Mouse (Mus musculus): ENCODE results near the gene Cfap54. TPM values are rescaled to one million over a fixed set of nuclear protein-coding genes. Genes with fewer than 3 reads are reported as not detected.

The Cfap54 gene
- total RNA-seq, 1 experiment, result 0.31 TPM

- DNase-seq (ENCODE audit: low read depth, low spot score), result no peak
- in situ Hi-C loops (cut with MboI; ENCODE audit: low sequenced_read_pairs in 2 of 2, unreplicated experiment in 2 of 2), result no loop called here
- TF ChIP-seq HCFC1 (IDR thresholded peaks at IDR 0.05; ENCODE audit: borderline replicate concordance, insufficient read depth, low read length) (no peak), CHD2 (IDR thresholded peaks at IDR 0.05; ENCODE audit: low read depth, low read length) (no peak), ZC3H11A (IDR thresholded peaks at IDR 0.05; ENCODE audit: borderline replicate concordance, low read depth, low read length) (no peak), MAFK (IDR thresholded peaks at IDR 0.05; ENCODE audit: insufficient read depth, low read depth, low read length) (no peak), ZNF384 (IDR thresholded peaks at IDR 0.05; ENCODE audit: low read depth, low read length) (no peak)
- no peak overlapping the region for H3K27ac ChIP-seq (ENCODE audit: insufficient read depth, low read depth, low read length, poor library complexity, severe bottlenecking)
- no peaks in the 10 kb centered on the region for H3K36me3 ChIP-seq (ENCODE audit: control insufficient read depth, insufficient read depth, low read length, poor library complexity, severe bottlenecking)
- H3K4me1 ChIP-seq (ENCODE audit: control insufficient read depth in 2 of 2, insufficient read depth in 2 of 2, low read length in 2 of 2, poor library complexity in 1 of 2), result no peaks in the 10 kb centered on the region
- H3K9ac ChIP-seq (ENCODE audit: insufficient read depth, low read depth, low read length, poor library complexity, severe bottlenecking), result no peak overlapping the region
- no peak overlapping the region for H3K4me3 ChIP-seq (ENCODE audit: insufficient read depth in 1 of 2, low read depth in 1 of 2, low read length in 2 of 2, poor library complexity in 1 of 2, severe bottlenecking in 1 of 2)
- no peaks in the 10 kb centered on the region for H3K9me3 ChIP-seq (ENCODE audit: control insufficient read depth, insufficient read depth, low read depth, low read length)
These were observed 143.6 kb downstream of the Cfap54 start for GRCm38 (mm10) chr10:92937741-92938285.

DNA sequence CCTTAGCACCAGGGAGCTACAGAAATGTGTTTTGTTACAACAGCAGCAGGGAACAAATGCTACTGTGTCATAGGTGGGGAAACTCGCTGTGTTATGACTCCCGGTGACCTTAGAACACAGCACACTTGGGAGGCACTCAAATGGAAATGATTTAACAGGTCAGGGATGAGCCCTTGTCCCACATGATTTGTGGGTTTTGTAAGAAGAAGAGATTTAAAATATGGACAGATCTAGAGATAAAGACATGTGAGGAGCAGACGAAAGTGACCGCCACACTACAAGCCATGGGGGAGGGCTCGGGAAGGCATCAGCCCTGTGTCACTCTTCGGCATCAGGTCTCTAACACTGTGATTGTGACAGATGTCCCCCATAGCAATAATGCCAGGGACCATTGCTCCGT lies 144.3 kb downstream of the Cfap54 start:
- TF ChIP-seq CHD2 (IDR thresholded peaks at IDR 0.05; ENCODE audit: low read depth, low read length), result no peak
- no peak for TF ChIP-seq ZNF384 (IDR thresholded peaks at IDR 0.05; ENCODE audit: low read depth, low read length)
- TF ChIP-seq HCFC1 (IDR thresholded peaks at IDR 0.05; ENCODE audit: borderline replicate concordance, insufficient read depth, low read length), result no peak
- no peak for TF ChIP-seq MAFK (IDR thresholded peaks at IDR 0.05; ENCODE audit: insufficient read depth, low read depth, low read length)
- TF ChIP-seq ZC3H11A (IDR thresholded peaks at IDR 0.05; ENCODE audit: borderline replicate concordance, low read depth, low read length), result no peak
- no peaks in the 10 kb centered on the region for H3K36me3 ChIP-seq (ENCODE audit: control insufficient read depth, insufficient read depth, low read length, poor library complexity, severe bottlenecking)
- no peak for DNase-seq (ENCODE audit: low read depth, low spot score)
- in situ Hi-C loops (cut with MboI; ENCODE audit: low sequenced_read_pairs in 2 of 2, unreplicated experiment in 2 of 2), result no loop called here
- no peaks in the 10 kb centered on the region for H3K9me3 ChIP-seq (ENCODE audit: control insufficient read depth, insufficient read depth, low read depth, low read length)
- H3K27ac ChIP-seq (ENCODE audit: insufficient read depth, low read depth, low read length, poor library complexity, severe bottlenecking), result no peak overlapping the region
- H3K9ac ChIP-seq (ENCODE audit: insufficient read depth, low read depth, low read length, poor library complexity, severe bottlenecking), result no peak overlapping the region
- H3K4me1 ChIP-seq (ENCODE audit: control insufficient read depth in 2 of 2, insufficient read depth in 2 of 2, low read length in 2 of 2, poor library complexity in 1 of 2), result no peaks in the 10 kb centered on the region
- H3K4me3 ChIP-seq (ENCODE audit: insufficient read depth in 1 of 2, low read depth in 1 of 2, low read length in 2 of 2, poor library complexity in 1 of 2, severe bottlenecking in 1 of 2), result no peak overlapping the region

DNA sequence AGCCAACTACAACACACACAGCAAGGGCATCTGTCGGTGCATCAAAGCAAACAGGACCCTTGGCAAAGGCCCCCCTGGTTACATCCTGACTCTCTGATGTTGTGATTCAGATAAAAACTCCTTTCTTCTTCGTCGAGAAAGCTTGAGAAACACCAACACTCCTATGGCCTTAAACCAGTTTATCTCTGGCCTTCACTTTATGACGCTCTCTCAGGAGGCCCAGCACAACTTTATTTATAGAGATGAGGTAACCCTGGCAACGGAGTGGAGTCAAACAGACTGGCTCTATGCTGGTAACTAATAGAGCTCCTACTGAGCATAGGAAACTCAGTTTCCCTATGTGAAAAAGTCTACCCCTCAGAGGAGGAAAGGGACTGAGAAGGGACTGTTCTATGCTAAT lies 146.9 kb downstream of the Cfap54 start:
- no peak overlapping the region for H3K27ac ChIP-seq (ENCODE audit: insufficient read depth, low read depth, low read length, poor library complexity, severe bottlenecking)
- in situ Hi-C loops (cut with MboI; ENCODE audit: low sequenced_read_pairs in 2 of 2, unreplicated experiment in 2 of 2), result no loop called here
- no peak overlapping the region for H3K4me3 ChIP-seq (ENCODE audit: insufficient read depth in 1 of 2, low read depth in 1 of 2, low read length in 2 of 2, poor library complexity in 1 of 2, severe bottlenecking in 1 of 2)
- H3K9me3 ChIP-seq (ENCODE audit: control insufficient read depth, insufficient read depth, low read depth, low read length), result no peaks in the 10 kb centered on the region
- H3K9ac ChIP-seq (ENCODE audit: insufficient read depth, low read depth, low read length, poor library complexity, severe bottlenecking), result no peak overlapping the region
- no peak for DNase-seq (ENCODE audit: low read depth, low spot score)
- H3K4me1 ChIP-seq (ENCODE audit: control insufficient read depth in 2 of 2, insufficient read depth in 2 of 2, low read length in 2 of 2, poor library complexity in 1 of 2), result no peaks in the 10 kb centered on the region
- H3K36me3 ChIP-seq (ENCODE audit: control insufficient read depth, insufficient read depth, low read length, poor library complexity, severe bottlenecking), result no peaks in the 10 kb centered on the region
- TF ChIP-seq CHD2 (IDR thresholded peaks at IDR 0.05; ENCODE audit: low read depth, low read length), result no peak

GRCm38 (mm10) chr10:92933616-92934015 lies 147.8 kb downstream of the Cfap54 start:
- Histone ChIP-seq H3K4me3 (ENCODE audit: insufficient read depth in 1 of 2, low read depth in 1 of 2, low read length in 2 of 2, poor library complexity in 1 of 2, severe bottlenecking in 1 of 2) (no peak overlapping the region), H3K4me1 (ENCODE audit: control insufficient read depth in 2 of 2, insufficient read depth in 2 of 2, low read length in 2 of 2, poor library complexity in 1 of 2) (no peaks in the 10 kb centered on the region), H3K27ac (ENCODE audit: insufficient read depth, low read depth, low read length, poor library complexity, severe bottlenecking) (no peak overlapping the region), H3K9ac (ENCODE audit: insufficient read depth, low read depth, low read length, poor library complexity, severe bottlenecking) (no peak overlapping the region), H3K36me3 (ENCODE audit: control insufficient read depth, insufficient read depth, low read length, poor library complexity, severe bottlenecking) (no peaks in the 10 kb centered on the region), H3K9me3 (ENCODE audit: control insufficient read depth, insufficient read depth, low read depth, low read length) (no peaks in the 10 kb centered on the region)
- no peak for TF ChIP-seq HCFC1 (IDR thresholded peaks at IDR 0.05; ENCODE audit: borderline replicate concordance, insufficient read depth, low read length)
- TF ChIP-seq CHD2 (IDR thresholded peaks at IDR 0.05; ENCODE audit: low read depth, low read length), result no peak
- TF ChIP-seq ZC3H11A (IDR thresholded peaks at IDR 0.05; ENCODE audit: borderline replicate concordance, low read depth, low read length), result no peak
- peak; percentile 53; the same call in 1 of the 2 replicates for TF ChIP-seq MAFK (IDR thresholded peaks at IDR 0.05; ENCODE audit: insufficient read depth, low read depth, low read length)
- TF ChIP-seq ZNF384 (IDR thresholded peaks at IDR 0.05; ENCODE audit: low read depth, low read length), result no peak
- in situ Hi-C loops (cut with MboI; ENCODE audit: low sequenced_read_pairs in 2 of 2, unreplicated experiment in 2 of 2), result no loop called here
- DNase-seq (ENCODE audit: low read depth, low spot score), result no peak

DNA sequence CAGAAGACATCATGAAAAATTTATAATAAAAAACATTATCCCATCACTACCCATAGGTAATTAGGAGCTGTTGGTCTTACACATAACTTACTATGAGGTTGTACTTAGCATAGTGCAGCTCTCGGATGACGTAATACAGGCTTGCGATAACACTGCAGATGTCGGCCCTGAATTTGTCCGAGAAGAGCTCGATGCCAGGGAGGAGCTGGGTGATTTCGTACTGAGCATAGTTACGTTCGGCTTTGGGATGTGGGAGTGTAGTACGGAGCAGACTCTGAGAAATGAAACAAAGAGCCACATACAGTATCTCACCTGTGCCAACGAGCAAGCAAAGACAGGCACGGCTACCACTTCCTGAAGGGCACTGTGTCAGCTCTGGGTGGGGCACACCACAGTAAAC lies 149.0 kb downstream of the Cfap54 start:
- no peak overlapping the region for H3K9ac ChIP-seq (ENCODE audit: insufficient read depth, low read depth, low read length, poor library complexity, severe bottlenecking)
- no peaks in the 10 kb centered on the region for H3K36me3 ChIP-seq (ENCODE audit: control insufficient read depth, insufficient read depth, low read length, poor library complexity, severe bottlenecking)
- no peaks in the 10 kb centered on the region for H3K9me3 ChIP-seq (ENCODE audit: control insufficient read depth, insufficient read depth, low read depth, low read length)
- no peak for DNase-seq (ENCODE audit: low read depth, low spot score)
- no peak for TF ChIP-seq HCFC1 (IDR thresholded peaks at IDR 0.05; ENCODE audit: borderline replicate concordance, insufficient read depth, low read length)
- no peak for TF ChIP-seq CHD2 (IDR thresholded peaks at IDR 0.05; ENCODE audit: low read depth, low read length)
- no peak for TF ChIP-seq MAFK (IDR thresholded peaks at IDR 0.05; ENCODE audit: insufficient read depth, low read depth, low read length)
- no peak for TF ChIP-seq ZNF384 (IDR thresholded peaks at IDR 0.05; ENCODE audit: low read depth, low read length)
- no peak for TF ChIP-seq ZC3H11A (IDR thresholded peaks at IDR 0.05; ENCODE audit: borderline replicate concordance, low read depth, low read length)
- no peaks in the 10 kb centered on the region for H3K4me1 ChIP-seq (ENCODE audit: control insufficient read depth in 2 of 2, insufficient read depth in 2 of 2, low read length in 2 of 2, poor library complexity in 1 of 2)
- in situ Hi-C loops (cut with MboI; ENCODE audit: low sequenced_read_pairs in 2 of 2, unreplicated experiment in 2 of 2), result no loop called here
- no peak overlapping the region for H3K4me3 ChIP-seq (ENCODE audit: insufficient read depth in 1 of 2, low read depth in 1 of 2, low read length in 2 of 2, poor library complexity in 1 of 2, severe bottlenecking in 1 of 2)
- no peak overlapping the region for H3K27ac ChIP-seq (ENCODE audit: insufficient read depth, low read depth, low read length, poor library complexity, severe bottlenecking)
